Mouse (Mus musculus) hindbrain, postnatal 0 days (tissue): ENCODE results near the gene C1qbp. TPM values are rescaled to one million over a fixed set of nuclear protein-coding genes. Genes with fewer than 3 reads are reported as not detected.

ENCODE experiments used
- ATAC-seq: fragments of 200-750 bp; cut with Nextera tagmentation; 2 replicates; pipeline ENCODE4 v1.8.0; 2017; ENCODE audit warnings: mild to moderate bottlenecking, moderate TSS enrichment, moderate library complexity
- DNase-seq: peaks from one replicate; pipeline ENCODE4 v3.0.0-alpha.2; 2015; ENCODE audit warnings: low spot score
- H3K27ac ChIP-seq: fragments of 300-500 bp; sonication (generic); 2 replicates; pipeline ENCODE4 v1.5.1; 2014; ENCODE audit warnings: mild to moderate bottlenecking
- H3K27me3 ChIP-seq: fragments of 300-500 bp; sonication (generic); 2 replicates; pipeline ENCODE4 v1.6.1; 2014; ENCODE audit warnings: low read length, mixed read lengths; ENCODE audit not compliant: insufficient read depth
- H3K36me3 ChIP-seq: fragments of 300-500 bp; sonication (generic); 2 replicates; pipeline ENCODE4 v1.6.1; 2014; ENCODE audit warnings: low read length, mixed read lengths; ENCODE audit not compliant: insufficient read depth
- H3K4me1 ChIP-seq: fragments of 300-500 bp; sonication (generic); 2 replicates; pipeline ENCODE4 v1.6.1; 2014; ENCODE audit warnings: antibody characterized with exemption, low read length, mixed read lengths; ENCODE audit not compliant: insufficient read depth
- H3K4me2 ChIP-seq: fragments of 300-500 bp; sonication (generic); 2 replicates; pipeline ENCODE4 v1.6.1; 2014; ENCODE audit warnings: low read depth, mild to moderate bottlenecking, low read length, moderate library complexity, mixed read lengths
- H3K4me3 ChIP-seq: fragments of 300-500 bp; sonication (generic); 2 replicates; pipeline ENCODE4 v1.5.1; 2014; ENCODE audit warnings: low read length
- H3K9ac ChIP-seq: fragments of 300-500 bp; sonication (generic); replicated peaks from 2 replicates; pipeline ENCODE4 v1.6.1; 2014; ENCODE audit warnings: mild to moderate bottlenecking, low read length, moderate library complexity, mixed read lengths
- H3K9me3 ChIP-seq: fragments of 300-500 bp; sonication (generic); 2 replicates; pipeline ENCODE4 v1.6.1; 2016; ENCODE audit warnings: low read length, mixed read lengths
- CTCF ChIP-seq: IDR thresholded peaks from 2 replicates; pipeline ENCODE4 v1.5.1; 2016; ENCODE audit warnings: antibody characterized with exemption, control low read depth, low read depth
- WGBS: fragments of 180-500 bp; shearing (Covaris S2); extraction: QIAGEN DNeasy Blood & Tissue Kit; methylation state at CpG from one replicate; pipeline ENCODE4 v1.1.7; 2014; 5-methylcytosine and 5-hydroxymethylcytosine counted together
- polyA plus RNA-seq: library from polyadenylated mRNA; unstranded; fragments of >200 nt; fragmentation: Nextera tagmentation; extraction: Ambion mirVana; gene quantifications from 2 replicates; pipeline ENCODE4 v1.2.1, GENCODE M21; 2015
- total RNA-seq: library from RNA; depleted of rRNA; stranded (reverse); fragments of >200 nt; gene quantifications from 2 replicates; pipeline ENCODE4 v1.2.3, GENCODE M21; 2014; rRNA removed

The C1qbp gene
- total and polyA plus RNA-seq, 2 experiments from 2014 or later = 14.9 to 201 TPM

GRCm38 (mm10) chr11:70942596-70942995 lies 40.2 kb downstream of the C1qbp start:
- no peak overlapping the region for H3K9ac ChIP-seq
- TF ChIP-seq CTCF = peak; percentile 15; the same call in 1 of the 2 replicates
- peaks cover 61% of the 10 kb centered on the region for H3K36me3 ChIP-seq
- no peaks in the 10 kb centered on the region for H3K4me1 ChIP-seq
- WGBS = 93% methylated on average over 1 of the region's 1 CpGs
- no peaks in the 10 kb centered on the region for H3K27me3 ChIP-seq
- H3K27ac ChIP-seq = no peak overlapping the region
- H3K4me3 ChIP-seq = no peak overlapping the region
- no peak overlapping the region for H3K4me2 ChIP-seq
- no peak for ATAC-seq
- DNase-seq = no peak
- no peaks in the 10 kb centered on the region for H3K9me3 ChIP-seq

DNA sequence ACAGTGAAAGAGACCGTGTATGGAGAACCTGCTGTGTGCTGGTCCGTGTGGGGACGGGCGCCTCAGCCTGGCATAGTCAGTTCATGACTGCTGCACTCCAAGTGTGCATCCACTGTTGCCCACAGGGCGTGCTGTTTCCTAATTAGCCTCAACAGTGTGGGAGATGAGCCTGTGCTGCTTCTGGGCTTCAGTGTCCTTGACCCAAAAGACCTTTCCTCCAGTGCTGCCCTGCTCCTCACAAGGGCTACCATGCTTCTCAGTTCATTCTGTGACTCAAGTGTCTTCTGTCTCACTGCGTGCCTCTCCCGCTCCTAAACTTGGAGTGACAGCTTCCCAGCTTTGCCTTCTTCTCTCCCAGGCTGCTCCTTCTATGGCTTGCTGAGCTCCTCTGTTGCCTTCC lies 47.5 kb downstream of the C1qbp start:
- peak; percentile 38; the same call in 1 of the 2 replicates for TF ChIP-seq CTCF
- Histone ChIP-seq H3K4me1 (no peaks in the 10 kb centered on the region), H3K36me3 (peaks cover 47% of the 10 kb centered on the region), H3K4me3 (no peak overlapping the region), H3K27ac (no peak overlapping the region), H3K9ac (no peak overlapping the region), H3K9me3 (no peaks in the 10 kb centered on the region), H3K27me3 (no peaks in the 10 kb centered on the region), H3K4me2 (no peak overlapping the region)
- ATAC-seq (0 out of 2 replicates have a peak, but pooled peaks have one; percentile 29), DNase-seq (peak; percentile 8)
- 89% methylated on average over 7 of the region's 7 CpGs for WGBS

- no peak overlapping the region for H3K4me3 ChIP-seq
- peaks cover 18% of the 10 kb centered on the region for H3K36me3 ChIP-seq
- H3K9me3 ChIP-seq = no peaks in the 10 kb centered on the region
- no peak overlapping the region for H3K27ac ChIP-seq
- WGBS = 83% methylated on average over 5 of the region's 5 CpGs
- TF ChIP-seq CTCF = no peak
- H3K4me1 ChIP-seq = no peaks in the 10 kb centered on the region
- no peaks in the 10 kb centered on the region for H3K27me3 ChIP-seq
- no peak overlapping the region for H3K9ac ChIP-seq
- no peak for DNase-seq
- no peak for ATAC-seq
- H3K4me2 ChIP-seq = no peak overlapping the region
Observed at GRCm38 (mm10) chr11:70931461-70931860, 51.4 kb downstream of the C1qbp start.

Other genes with a start within 250 kb of the C1qbp start
- 6.8 and 9.8 TPM in 2 replicates for gene Zfp3, start 218.8 kb downstream of the C1qbp start, total RNA-seq
- gene Zfp3, start 218.8 kb downstream of the C1qbp start, polyA plus RNA-seq = 10.2 and 11.2 TPM in 2 replicates
- gene Scimp, start 170.4 kb downstream of the C1qbp start, total RNA-seq = not detected in 2 replicates
- gene Scimp, start 170.4 kb downstream of the C1qbp start, polyA plus RNA-seq = 0.14 TPM in 1 of 2 replicates, not detected in the other
- gene Rabep1, start 138.2 kb downstream of the C1qbp start, total RNA-seq = 45.7 and 47.1 TPM in 2 replicates
- 101 and 104 TPM in 2 replicates for gene Rabep1, start 138.2 kb downstream of the C1qbp start, polyA plus RNA-seq
- gene Nup88, start 13.1 kb downstream of the C1qbp start, total RNA-seq = 63.9 and 64.0 TPM in 2 replicates
- gene Nup88, start 13.1 kb downstream of the C1qbp start, polyA plus RNA-seq = 97.0 and 99.8 TPM in 2 replicates
- gene Rpain, start 12.8 kb downstream of the C1qbp start, total RNA-seq = 17.7 and 47.2 TPM in 2 replicates
- gene Rpain, start 12.8 kb downstream of the C1qbp start, polyA plus RNA-seq = 65.8 and 66.7 TPM in 2 replicates
- gene Dhx33, start 21.4 kb upstream of the C1qbp start, total RNA-seq = 22.9 and 24.3 TPM in 2 replicates
- 8.3 and 10.0 TPM in 2 replicates for gene Dhx33, start 21.4 kb upstream of the C1qbp start, polyA plus RNA-seq
- 6.1 and 12.5 TPM in 2 replicates for gene Mis12, start 36.6 kb upstream of the C1qbp start, total RNA-seq
- gene Mis12, start 36.6 kb upstream of the C1qbp start, polyA plus RNA-seq = 14.1 and 16.2 TPM in 2 replicates
- 25.7 and 31.5 TPM in 2 replicates for gene Derl2, start 36.8 kb upstream of the C1qbp start, total RNA-seq
- gene Derl2, start 36.8 kb upstream of the C1qbp start, polyA plus RNA-seq = 25.3 and 28.2 TPM in 2 replicates
- gene 6330403K07Rik, start 50.5 kb upstream of the C1qbp start, total RNA-seq = 696 and 765 TPM in 2 replicates
- 673 and 681 TPM in 2 replicates for gene 6330403K07Rik, start 50.5 kb upstream of the C1qbp start, polyA plus RNA-seq
- gene Nlrp1a, start 161.7 kb upstream of the C1qbp start, total RNA-seq = 0.05 TPM in 1 of 2 replicates, not detected in the other
- 0.06 TPM in 1 of 2 replicates, not detected in the other for gene Nlrp1a, start 161.7 kb upstream of the C1qbp start, polyA plus RNA-seq
- gene Nlrp1b, start 247.7 kb upstream of the C1qbp start, total RNA-seq = 0.05 and 0.07 TPM in 2 replicates
- gene Nlrp1b, start 247.7 kb upstream of the C1qbp start, polyA plus RNA-seq = not detected in 2 replicates